Mouse (Mus musculus): ENCODE results near the gene Thra.

GRCm38 (mm10) chr11:98769007-98769954 is 28.8 kb downstream of the Thra start:
- TF ChIP-seq CTCF (IDR thresholded peaks at IDR 0.05; ENCODE audit: low read depth) (no peak), EP300 (IDR thresholded peaks at IDR 0.05; ENCODE audit: low read depth) (no peak)
